Mouse (Mus musculus) embryonic facial prominence, embryonic 10.5 days (tissue): ENCODE results near the gene Nt5c. TPM values are rescaled to one million over a fixed set of nuclear protein-coding genes. Genes with fewer than 3 reads are reported as not detected.

Source experiments
- DNase-seq: peaks from one replicate; pipeline ENCODE4 v3.0.0-alpha.2; 2017; ENCODE audit warnings: low spot score
- H3K27ac ChIP-seq: fragments of 300-500 bp; sonication (generic); replicated peaks from 2 replicates; pipeline ENCODE4 v1.5.1; 2016; ENCODE audit warnings: mild to moderate bottlenecking
- H3K27me3 ChIP-seq: fragments of 300-500 bp; sonication (generic); replicated peaks from 2 replicates; pipeline ENCODE4 v1.6.1; 2016; ENCODE audit warnings: low read depth, mild to moderate bottlenecking; ENCODE audit not compliant: poor library complexity, severe bottlenecking
- H3K36me3 ChIP-seq: fragments of 300-500 bp; sonication (generic); replicated peaks from 2 replicates; pipeline ENCODE4 v1.6.1; 2016; ENCODE audit warnings: mild to moderate bottlenecking, moderate library complexity
- H3K4me1 ChIP-seq: fragments of 300-500 bp; sonication (generic); 2 replicates; pipeline ENCODE4 v1.6.1; 2016
- H3K4me3 ChIP-seq: fragments of 300-500 bp; sonication (generic); 2 replicates; pipeline ENCODE4 v1.5.1; 2016; ENCODE audit warnings: mild to moderate bottlenecking, moderate library complexity
- H3K9me3 ChIP-seq: fragments of 300-500 bp; sonication (generic); 2 replicates; pipeline ENCODE4 v1.6.1; 2016; ENCODE audit warnings: mild to moderate bottlenecking
- WGBS: fragments of 180-500 bp; shearing (Covaris S2); methylation state at CpG from one replicate; pipeline ENCODE4 v1.1.7; 2016; 5-methylcytosine and 5-hydroxymethylcytosine counted together
- polyA plus RNA-seq: library from polyadenylated mRNA; unstranded; fragments of >200 nt; fragmentation: Nextera tagmentation; extraction: Ambion mirVana; gene quantifications from 2 replicates; pipeline ENCODE4 v1.2.1, GENCODE M21; 2016

Gene Nt5c
- polyA plus RNA-seq, 1 experiment from 2014 or later = 90.9 TPM

DNA sequence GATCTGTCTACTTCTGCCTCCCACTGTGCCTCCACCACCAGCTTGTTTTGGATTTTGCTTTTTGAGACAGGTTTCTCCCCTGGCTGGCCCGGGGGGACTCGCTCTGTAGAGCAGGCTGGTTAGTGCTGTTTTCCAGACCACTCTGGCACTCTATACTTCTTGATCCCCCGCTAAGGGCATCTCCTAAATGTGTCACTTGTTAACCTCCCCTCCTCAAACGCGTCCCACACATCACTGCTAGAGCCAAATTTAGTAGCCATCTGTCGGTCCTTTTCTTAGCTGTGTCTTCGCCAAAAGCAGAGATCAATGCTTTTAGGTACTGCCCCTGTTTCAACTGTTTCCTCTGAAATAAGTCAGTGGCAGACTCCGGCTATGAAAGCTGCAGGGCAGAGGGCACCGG, 27.0 kb upstream of the Nt5c start:
- WGBS = 77% methylated on average over 9 of the region's 9 CpGs
- DNase-seq = no peak
- no peaks in the 10 kb centered on the region for H3K27me3 ChIP-seq

GRCm38 (mm10) chr11:115516942-115517341, 25.3 kb upstream of the Nt5c start:
- Histone ChIP-seq H3K4me3 (no peak overlapping the region), H3K36me3 (peaks cover 20% of the 10 kb centered on the region), H3K9me3 (no peaks in the 10 kb centered on the region), H3K27ac (no peak overlapping the region), H3K4me1 (peaks cover 19% of the 10 kb centered on the region), H3K27me3 (no peaks in the 10 kb centered on the region)
- 85% methylated on average over 5 of the region's 5 CpGs for WGBS
- no peak for DNase-seq

More for the DNA sequence above, 27.0 kb upstream of the Nt5c start:
- Histone ChIP-seq H3K36me3 (peaks cover 32% of the 10 kb centered on the region), H3K4me3 (no peak overlapping the region), H3K4me1 (peaks cover 4% of the 10 kb centered on the region), H3K9me3 (no peaks in the 10 kb centered on the region), H3K27ac (no peak overlapping the region)

DNA sequence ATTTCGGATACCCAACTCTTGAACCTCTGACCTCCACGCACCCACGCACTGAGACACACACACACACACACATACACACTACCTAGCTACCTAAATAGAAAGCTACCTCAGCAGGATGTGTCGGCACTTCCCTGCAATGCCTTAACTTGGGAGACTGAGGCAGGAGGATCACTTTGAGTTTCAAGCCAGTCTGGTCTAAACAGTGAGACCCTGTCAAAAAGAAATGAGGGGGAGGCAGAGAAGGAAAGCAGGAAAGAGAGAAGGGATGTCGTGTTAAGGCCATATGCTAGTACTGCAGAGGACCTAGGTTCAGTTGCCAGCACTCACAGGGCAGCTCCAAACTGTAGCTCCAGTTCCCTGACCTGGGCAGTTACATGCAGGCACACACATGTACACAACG, 23.4 kb upstream of the Nt5c start:
- Histone ChIP-seq H3K36me3 (peaks cover 3% of the 10 kb centered on the region; the same call in 1 of the 2 replicates), H3K4me3 (no peak overlapping the region), H3K4me1 (peaks cover 38% of the 10 kb centered on the region), H3K9me3 (no peaks in the 10 kb centered on the region), H3K27me3 (no peaks in the 10 kb centered on the region), H3K27ac (peak overlapping the region; percentile 58)
- DNase-seq = no peak
- 74% methylated on average over 6 of the region's 6 CpGs for WGBS

- Histone ChIP-seq H3K4me3 (peak within 1 kb of the TSS; percentile 92), H3K27me3 (no peaks in the 10 kb centered on the region), H3K27ac (peak within 1 kb of the TSS; percentile 97), H3K9me3 (no peaks in the 10 kb centered on the region), H3K4me1 (peaks cover 43% of the 10 kb centered on the region), H3K36me3 (peaks cover 3% of the 10 kb centered on the region; the same call in 1 of the 2 replicates)
- DNase-seq = peak; percentile 97
- WGBS = under 1% methylated on average over 24 of the region's 24 CpGs
These were observed 22.6 kb upstream of the Nt5c start, which contains the start of gene Jpt1 for GRCm38 (mm10) chr11:115514238-115514663. Jpt1 (minus strand) TSS chr11:115514387.

DNA sequence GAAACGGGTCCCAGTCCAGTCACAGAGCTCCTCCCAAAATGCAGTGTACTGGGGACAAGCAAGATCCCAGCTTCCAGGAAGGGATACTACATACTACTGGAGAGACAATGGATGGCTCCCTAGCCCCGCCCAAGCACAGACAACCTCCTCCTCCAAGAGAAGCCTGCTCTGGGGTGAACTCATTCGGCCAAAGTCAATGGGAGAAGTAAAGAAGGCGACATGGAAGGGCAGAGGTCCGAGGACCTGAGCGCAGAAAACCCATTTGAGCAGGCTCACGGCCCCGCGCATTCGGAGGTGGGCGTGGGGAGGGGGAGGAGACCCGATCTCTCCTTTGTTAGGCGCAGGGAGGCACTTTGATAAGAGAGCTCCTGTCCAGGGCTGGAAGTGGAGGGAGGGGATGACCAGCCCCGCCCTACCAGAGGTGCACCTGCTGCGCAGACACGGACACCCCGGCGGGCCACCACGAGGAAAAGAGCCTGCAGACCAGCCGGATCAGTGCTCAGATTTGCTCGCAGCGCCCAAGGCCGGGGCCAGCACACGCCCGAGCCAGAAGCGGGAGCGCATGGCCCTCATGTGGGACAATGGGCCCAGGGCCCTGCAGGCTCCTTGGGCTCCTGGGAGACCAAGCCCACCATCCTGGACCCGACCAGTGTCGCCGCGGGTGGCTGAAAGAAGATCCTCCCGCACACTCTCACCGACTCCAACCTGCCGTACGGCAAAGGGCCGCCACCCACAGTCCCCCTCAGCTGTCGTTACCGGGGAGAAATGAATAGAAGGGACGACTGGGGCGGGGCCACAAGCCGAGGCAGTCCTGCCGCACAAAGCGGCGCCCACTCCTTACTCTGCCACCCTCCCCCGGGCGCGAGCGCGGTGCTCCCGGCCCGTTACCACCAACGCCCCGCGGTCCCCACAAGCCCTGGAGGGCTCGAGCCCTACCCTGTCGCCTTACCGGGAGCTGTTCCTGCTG, 21.9 kb upstream of the Nt5c start:
- H3K9me3 ChIP-seq = no peaks in the 10 kb centered on the region
- peak overlapping the region; percentile 92 for H3K4me3 ChIP-seq
- H3K36me3 ChIP-seq = peaks cover 7% of the 10 kb centered on the region; the same call in 1 of the 2 replicates
- WGBS = under 1% methylated on average over 57 of the region's 57 CpGs
- H3K27me3 ChIP-seq = no peaks in the 10 kb centered on the region
- peaks cover 47% of the 10 kb centered on the region for H3K4me1 ChIP-seq
- DNase-seq = peak; percentile 74
- peak overlapping the region; percentile 97 for H3K27ac ChIP-seq

- Histone ChIP-seq H3K4me3 (peak overlapping the region; percentile 92), H3K4me1 (peaks cover 56% of the 10 kb centered on the region), H3K9me3 (no peaks in the 10 kb centered on the region), H3K36me3 (peaks cover 11% of the 10 kb centered on the region), H3K27ac (peak overlapping the region; percentile 97), H3K27me3 (no peaks in the 10 kb centered on the region)
- WGBS = 48% methylated on average over 8 of the region's 8 CpGs
- peak; percentile 15 for DNase-seq
These were observed 20.9 kb upstream of the Nt5c start for GRCm38 (mm10) chr11:115512407-115513183.

DNA sequence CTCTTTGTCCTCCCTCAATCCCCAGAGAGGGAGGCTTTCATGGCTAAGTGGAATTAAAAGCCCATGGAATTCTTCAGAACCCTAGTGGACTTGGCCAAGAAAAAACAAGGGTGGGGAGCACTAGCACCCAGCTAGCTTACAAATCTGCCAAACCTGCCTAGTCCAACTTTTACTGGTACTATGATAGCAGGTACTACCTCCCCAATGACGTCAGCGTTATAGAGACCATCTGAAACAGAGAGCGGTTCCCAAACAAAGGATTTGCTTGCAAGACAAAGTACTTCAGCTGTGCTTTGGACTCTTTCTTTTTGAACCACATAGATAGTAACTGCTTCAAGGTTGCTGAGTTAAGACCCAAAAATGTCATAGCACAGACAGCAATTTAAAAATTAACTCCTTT, 20.3 kb upstream of the Nt5c start:
- Histone ChIP-seq H3K27me3 (no peaks in the 10 kb centered on the region), H3K36me3 (peaks cover 17% of the 10 kb centered on the region), H3K4me1 (peaks cover 62% of the 10 kb centered on the region), H3K27ac (peak overlapping the region; percentile 97), H3K9me3 (no peaks in the 10 kb centered on the region), H3K4me3 (peak overlapping the region; percentile 92)
- no peak for DNase-seq
- 69% methylated on average over 3 of the region's 3 CpGs for WGBS

GRCm38 (mm10) chr11:115511121-115511520, 19.5 kb upstream of the Nt5c start:
- no peak for DNase-seq
- Histone ChIP-seq H3K4me1 (peaks cover 71% of the 10 kb centered on the region), H3K4me3 (peak overlapping the region; percentile 92), H3K27me3 (no peaks in the 10 kb centered on the region), H3K27ac (peak overlapping the region; percentile 97; the same call in 1 of the 2 replicates), H3K36me3 (peaks cover 26% of the 10 kb centered on the region), H3K9me3 (no peaks in the 10 kb centered on the region)
- 79% methylated on average over 2 of the region's 2 CpGs for WGBS

DNA sequence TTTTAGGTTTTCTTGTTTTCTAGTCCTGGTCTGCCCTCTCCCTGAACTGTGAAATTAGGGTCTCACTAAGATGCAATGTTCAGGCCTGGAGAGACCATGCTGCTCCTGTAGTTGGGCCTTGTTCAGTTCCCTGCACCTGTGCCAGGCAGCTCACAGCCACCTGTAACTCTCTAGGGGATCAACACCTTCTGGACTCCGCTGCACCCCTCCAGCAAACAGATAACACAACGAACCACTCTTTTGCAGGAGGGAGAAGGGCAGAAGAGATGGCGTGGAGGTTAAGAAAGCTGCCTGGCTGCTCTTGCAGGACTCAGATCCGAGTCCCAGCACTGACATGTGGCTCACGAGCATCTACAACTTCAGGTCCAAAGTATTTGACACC, 18.8 kb upstream of the Nt5c start:
- Histone ChIP-seq H3K27me3 (no peaks in the 10 kb centered on the region), H3K9me3 (no peaks in the 10 kb centered on the region), H3K4me3 (peak overlapping the region; percentile 92), H3K36me3 (peaks cover 29% of the 10 kb centered on the region), H3K27ac (peak overlapping the region; percentile 61; the same call in 1 of the 2 replicates), H3K4me1 (peaks cover 74% of the 10 kb centered on the region)
- DNase-seq = no peak
- WGBS = 49% methylated on average over 5 of the region's 5 CpGs

GRCm38 (mm10) chr11:115509773-115510506, 18.3 kb upstream of the Nt5c start:
- H3K9me3 ChIP-seq = no peaks in the 10 kb centered on the region
- no peaks in the 10 kb centered on the region for H3K27me3 ChIP-seq
- peak; percentile 31 for DNase-seq
- 51% methylated on average over 6 of the region's 6 CpGs for WGBS
- peak overlapping the region; percentile 61; the same call in 1 of the 2 replicates for H3K27ac ChIP-seq
- peaks cover 71% of the 10 kb centered on the region for H3K4me1 ChIP-seq
- H3K4me3 ChIP-seq = peak overlapping the region; percentile 92
- H3K36me3 ChIP-seq = peaks cover 35% of the 10 kb centered on the region

DNA sequence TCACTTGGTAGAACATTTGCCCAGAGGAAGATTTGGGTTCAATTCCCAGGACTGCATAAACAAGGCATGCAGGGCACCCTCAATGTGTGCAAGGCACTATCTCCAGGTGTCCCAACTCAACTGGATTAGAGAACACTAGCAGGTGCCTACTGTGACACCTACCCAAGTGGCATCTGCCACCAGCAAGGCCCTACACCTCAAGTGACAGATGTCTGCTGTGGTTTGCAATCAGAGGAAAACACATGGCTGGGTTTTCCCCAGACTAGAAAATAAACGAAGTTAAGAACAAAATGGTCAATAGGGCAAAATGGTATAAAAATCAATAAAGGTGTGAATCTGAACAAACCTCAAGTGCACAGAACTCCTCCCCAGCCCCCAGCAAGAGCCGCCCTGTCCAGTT, 16.4 kb upstream of the Nt5c start:
- Histone ChIP-seq H3K9me3 (no peaks in the 10 kb centered on the region), H3K4me1 (peaks cover 66% of the 10 kb centered on the region), H3K27ac (no peak overlapping the region), H3K4me3 (no peak overlapping the region), H3K27me3 (no peaks in the 10 kb centered on the region), H3K36me3 (peaks cover 52% of the 10 kb centered on the region)
- DNase-seq = no peak
- 91% methylated on average over 2 of the region's 2 CpGs for WGBS

DNA sequence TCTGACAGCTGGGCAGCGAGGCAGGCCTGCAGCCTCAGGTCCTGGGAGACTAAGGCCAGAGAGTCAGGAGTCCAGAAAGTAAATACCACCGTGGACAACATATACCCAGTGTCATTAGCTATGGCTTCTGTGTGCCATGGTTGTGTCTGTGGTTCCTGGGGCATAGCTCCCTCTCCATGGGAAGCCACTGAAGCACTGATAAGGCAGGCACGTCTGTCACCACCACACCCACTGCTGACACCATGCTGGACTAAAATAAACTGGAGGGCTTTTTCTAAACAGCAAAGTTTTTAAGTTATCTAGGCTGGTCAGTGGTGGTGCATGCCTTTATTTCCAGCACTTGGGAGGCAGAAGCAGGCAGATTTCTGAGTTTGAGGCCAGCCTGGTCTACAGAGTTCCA, 14.9 kb upstream of the Nt5c start:
- Histone ChIP-seq H3K27ac (no peak overlapping the region), H3K36me3 (peaks cover 65% of the 10 kb centered on the region), H3K9me3 (no peaks in the 10 kb centered on the region), H3K4me1 (peaks cover 51% of the 10 kb centered on the region), H3K4me3 (no peak overlapping the region), H3K27me3 (no peaks in the 10 kb centered on the region)
- DNase-seq = no peak
- WGBS = 80% methylated on average over 3 of the region's 3 CpGs
